Mouse (Mus musculus): Measurements from ENCODE around the gene Mto1.
A peak's percentile ranks its signal among the peaks of the same experiment; 100 is the strongest.

Gene Mto1

DNA sequence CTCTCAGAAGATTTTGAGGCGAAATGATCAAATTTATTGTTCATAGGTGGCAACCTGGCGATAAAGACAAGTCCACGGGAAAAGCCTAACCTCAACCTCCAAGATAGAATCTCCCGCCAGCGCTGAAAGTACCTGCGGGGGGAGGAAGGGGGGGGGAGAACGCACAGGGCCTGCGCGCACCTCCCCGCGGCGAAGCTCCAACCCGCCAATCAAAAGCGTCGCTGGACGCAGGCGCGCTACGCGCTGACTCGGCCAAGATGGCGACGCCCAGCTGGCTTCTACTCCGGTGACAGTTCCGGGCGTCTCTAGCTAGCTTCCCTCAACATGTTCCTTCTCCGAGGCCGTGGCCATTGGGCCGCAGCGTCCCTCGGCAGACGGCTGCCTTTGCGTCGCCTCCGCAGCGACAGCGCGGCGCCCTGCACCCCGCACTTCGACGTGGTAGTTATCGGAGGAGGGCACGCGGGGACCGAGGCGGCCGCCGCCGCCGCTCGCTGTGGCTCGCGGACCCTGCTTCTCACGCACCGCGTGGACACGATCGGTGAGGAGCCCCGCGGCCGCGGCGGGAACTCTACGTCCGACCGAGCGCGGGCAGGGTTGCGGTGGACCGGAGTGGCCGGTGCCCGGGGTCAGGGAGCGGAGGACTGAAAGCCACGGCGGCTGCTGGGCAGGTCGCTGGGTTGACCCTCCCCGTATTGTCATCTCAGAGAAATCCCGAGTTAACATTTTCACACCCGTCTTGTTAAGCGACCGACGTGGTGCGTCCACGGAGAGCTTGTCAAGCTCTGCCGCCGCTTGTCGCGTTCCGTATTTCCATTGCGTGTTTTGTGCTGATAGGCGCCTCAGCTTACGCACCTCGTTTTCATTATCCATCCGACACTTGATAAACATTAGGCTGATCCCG is at the start of gene Mto1, which contains the start of gene Gm17324:
Gene Mto1 (plus strand): TSS at position 236 of the 901 bp plus-strand sequence.
Gene Gm17324 (minus strand): TSS at position 814 of the 901 bp plus-strand sequence.
- DNase-seq, result peak; percentile 93 to 94

DNA sequence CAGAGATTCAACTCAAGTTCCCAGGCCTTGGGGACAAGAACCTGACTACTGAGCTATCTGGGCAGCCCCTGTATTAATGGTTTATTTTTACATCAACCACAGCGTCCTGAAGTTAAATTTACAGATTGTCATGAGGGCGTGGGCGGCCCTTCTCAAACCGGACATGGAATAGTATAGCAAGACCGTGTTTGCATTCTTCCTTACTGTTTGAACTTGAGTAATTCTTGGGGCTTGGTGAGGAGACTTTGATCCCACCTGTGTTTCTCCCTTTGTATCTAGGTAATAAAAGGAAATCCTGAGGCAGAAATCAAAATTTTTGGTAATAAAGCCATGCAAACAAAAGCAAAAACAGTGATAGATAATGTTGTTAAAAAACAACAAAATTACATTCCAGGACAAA is 47.4 kb upstream of the Mto1 start:
- DNase-seq, result no peak

- no peak for DNase-seq
Measured at GRCm38 (mm10) chr9:78401596-78401995, 46.4 kb upstream of the Mto1 start.

GRCm38 (mm10) chr9:78427362-78427781 is 20.6 kb upstream of the Mto1 start:
- DNase-seq, result peak; percentile 21 to 32

GRCm38 (mm10) chr9:78428185-78428584 is 19.8 kb upstream of the Mto1 start:
- DNase-seq, result no peak

DNA sequence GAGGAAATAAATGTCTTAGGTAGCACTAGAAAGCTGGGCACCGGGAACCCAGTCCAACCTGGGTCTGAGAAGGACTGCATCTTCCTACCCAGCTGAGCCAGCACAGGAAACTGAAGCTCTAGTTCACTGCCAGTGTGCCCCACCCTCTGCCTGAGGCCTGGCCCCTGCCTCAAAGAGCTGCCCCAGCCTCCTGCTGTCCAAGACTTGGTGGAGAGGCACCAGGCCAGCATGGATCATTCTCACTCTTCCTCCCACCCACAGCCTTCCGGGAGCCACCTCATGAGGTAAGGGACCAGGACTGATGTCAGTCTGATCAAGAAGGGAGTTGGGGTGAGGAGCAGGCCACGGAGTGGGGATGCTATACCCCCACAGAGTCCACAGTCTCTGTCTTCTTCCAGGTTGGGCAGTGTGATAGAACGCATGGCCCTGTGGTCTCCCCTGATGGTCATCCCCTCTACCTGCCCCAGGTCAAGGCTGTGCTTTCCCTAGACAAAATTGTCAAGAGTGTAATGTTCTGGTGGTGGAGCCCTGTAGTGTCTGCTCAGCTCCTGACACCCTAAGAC is 19.1 kb upstream of the Mto1 start:
- no peak for DNase-seq

- DNase-seq, result no peak
Measured at GRCm38 (mm10) chr9:78429551-78429950, 18.5 kb upstream of the Mto1 start.

DNA sequence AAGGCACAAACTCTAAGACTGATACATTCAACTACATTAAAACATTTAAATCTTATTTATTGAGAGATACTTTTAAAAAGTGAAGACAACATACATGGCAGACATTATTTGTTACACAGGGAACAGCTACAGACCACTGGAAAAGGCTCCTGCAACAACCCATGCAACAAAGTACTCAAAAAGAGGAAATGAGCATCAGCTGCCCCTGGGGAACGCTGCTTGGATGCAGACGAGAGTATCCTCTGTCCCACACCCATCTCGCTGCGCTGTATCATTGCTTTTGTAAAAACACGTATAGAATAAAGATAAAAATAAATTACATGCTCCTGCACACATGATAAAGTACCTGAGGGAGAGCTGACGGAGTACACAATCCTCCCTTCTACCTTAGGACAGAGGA is 17.5 kb upstream of the Mto1 start:
- DNase-seq, result no peak

- no peak for DNase-seq
Measured at GRCm38 (mm10) chr9:78432471-78432870, 15.5 kb upstream of the Mto1 start.

GRCm38 (mm10) chr9:78439426-78439825 is 8.6 kb upstream of the Mto1 start:
- DNase-seq, result no peak

DNA sequence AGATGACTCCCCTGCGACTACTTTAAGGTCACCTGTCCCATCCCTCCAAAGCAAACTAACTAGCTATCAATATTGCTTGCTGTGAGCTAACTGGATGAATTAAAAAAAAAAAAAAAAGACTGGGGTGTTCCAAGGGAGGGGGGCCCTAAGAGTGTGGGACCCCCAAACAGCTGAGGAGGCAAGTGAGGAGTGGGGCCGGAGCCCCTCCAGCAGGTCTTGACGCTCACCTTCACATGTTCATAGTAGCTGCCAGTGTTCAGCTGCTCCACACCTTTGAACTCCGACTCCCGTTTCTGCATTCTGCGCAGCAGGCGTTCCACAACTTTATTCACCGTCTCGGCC is 5.8 kb upstream of the Mto1 start:
- no peak for DNase-seq

GRCm38 (mm10) chr9:78442579-78443392 is 5.2 kb upstream of the Mto1 start, which contains the start of gene Cgas:
Cgas (minus strand) TSS chr9:78443237.
- peak; percentile 9 to 15 for DNase-seq

DNA sequence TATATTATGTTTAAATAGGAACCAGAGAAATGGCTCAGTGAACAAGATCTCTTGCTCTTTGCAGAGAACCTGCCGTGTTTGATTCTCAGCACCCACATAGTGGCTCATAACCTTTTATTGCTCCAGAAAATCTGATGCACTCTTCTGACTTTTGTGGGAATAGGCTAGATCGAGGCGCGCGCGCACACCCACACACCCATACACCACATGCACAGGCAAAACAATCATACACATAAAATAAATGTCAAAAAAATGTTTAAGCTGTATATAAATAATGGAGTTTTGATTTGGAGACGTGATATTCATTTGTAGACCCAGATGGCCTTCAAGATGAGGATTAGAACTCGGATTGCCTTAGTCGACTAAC is 419 bp upstream of the Mto1 start:
- peak in 1 of 2 experiments; percentile 11 for DNase-seq

GRCm38 (mm10) chr9:78450404-78450803 is 2.4 kb downstream of the Mto1 start:
- DNase-seq, result no peak

GRCm38 (mm10) chr9:78451382-78451781 is 3.4 kb downstream of the Mto1 start:
- no peak for DNase-seq

DNA sequence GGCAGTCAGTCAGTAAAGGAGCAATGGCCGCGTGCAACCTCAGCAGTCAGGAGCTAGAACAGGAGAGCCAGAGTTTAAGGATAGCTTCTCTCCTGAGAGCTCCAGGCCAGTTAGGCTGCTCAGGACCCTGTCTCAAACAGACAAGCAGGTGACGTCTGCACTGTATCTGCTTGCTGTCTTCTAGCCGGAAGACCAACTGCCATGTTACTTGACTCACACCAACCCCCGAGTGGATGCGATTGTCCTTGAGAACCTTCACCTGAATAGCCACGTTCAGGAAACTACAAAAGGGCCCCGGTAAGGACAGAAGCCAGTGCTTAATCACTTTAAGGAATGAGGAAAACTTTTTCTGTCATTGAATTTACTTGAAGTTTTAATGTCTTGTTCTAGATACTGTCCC is 9.0 kb downstream of the Mto1 start:
- DNase-seq, result no peak

- no peak for DNase-seq
Measured at GRCm38 (mm10) chr9:78463337-78463736, 15.3 kb downstream of the Mto1 start.

DNA sequence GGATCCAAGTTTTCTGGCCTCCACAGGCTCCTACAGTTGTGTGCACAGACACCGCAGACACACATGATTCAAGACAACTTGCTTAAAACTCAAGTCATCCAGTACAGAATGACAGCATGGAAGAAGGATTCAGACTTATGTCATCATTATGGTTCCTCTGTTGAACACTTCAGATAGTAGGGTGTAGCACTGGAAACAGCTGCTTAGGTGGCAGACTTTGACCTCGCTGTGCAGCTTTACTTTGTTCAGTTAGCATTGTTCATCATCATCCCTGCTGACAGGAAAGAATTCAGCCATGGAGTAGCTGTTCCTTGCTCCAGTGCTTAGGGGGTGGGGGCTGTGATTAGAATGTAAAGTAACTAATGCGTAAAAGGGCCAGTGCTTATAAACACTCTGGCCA is 17.7 kb downstream of the Mto1 start:
- no peak for DNase-seq

GRCm38 (mm10) chr9:78473588-78473987 is 25.6 kb downstream of the Mto1 start:
- peak; percentile 49 to 54 for DNase-seq

DNA sequence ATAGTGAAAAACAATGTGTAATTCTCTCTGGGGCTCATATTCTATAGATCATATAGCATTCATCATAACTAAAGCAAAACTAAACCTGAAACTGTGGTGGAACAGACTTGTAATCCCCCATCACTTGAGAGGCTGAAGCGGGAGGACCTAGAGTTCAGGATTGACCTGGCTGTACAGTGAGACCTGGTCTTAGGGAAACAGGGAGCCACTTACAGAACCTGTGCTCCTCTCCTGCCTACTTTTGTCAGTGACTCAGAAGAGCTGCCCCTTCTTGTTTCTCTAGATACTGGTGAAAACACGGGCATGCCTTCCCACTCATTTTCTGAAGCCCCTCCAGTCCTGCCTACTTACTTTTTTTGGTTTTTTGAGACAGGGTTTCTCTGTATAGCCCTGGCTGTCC is 26.3 kb downstream of the Mto1 start:
- no peak for DNase-seq

- no peak for DNase-seq
Measured at GRCm38 (mm10) chr9:78474771-78475382, 26.9 kb downstream of the Mto1 start.

- DNase-seq, result no peak
Measured at GRCm38 (mm10) chr9:78475383-78475780, 27.4 kb downstream of the Mto1 start.

DNA sequence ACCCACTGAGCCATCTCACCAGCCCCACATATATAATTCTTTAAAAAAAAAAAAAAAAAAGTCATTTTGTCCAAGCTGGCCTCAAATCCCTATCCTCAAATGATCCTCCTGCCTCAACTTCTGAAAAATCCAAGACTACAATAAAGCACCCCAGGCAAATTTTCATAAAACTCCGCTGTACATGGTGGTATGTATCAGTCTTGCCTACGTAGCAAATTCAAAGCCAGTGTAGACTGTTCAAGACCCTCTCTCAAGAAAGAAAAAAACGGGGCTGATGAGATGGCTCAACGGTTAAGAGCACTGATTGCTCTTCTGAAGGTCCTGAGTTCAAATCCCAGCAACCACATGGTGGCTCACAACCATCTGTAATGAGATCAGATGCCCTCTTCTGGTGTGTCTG is 27.9 kb downstream of the Mto1 start:
- no peak for DNase-seq
